Mouse (Mus musculus) liver, embryonic 15.5 days (tissue): ENCODE data around the gene Dcaf11. TPM values are rescaled to one million over a fixed set of nuclear protein-coding genes. Genes with fewer than 3 reads are reported as not detected.

Source experiments
- ATAC-seq: fragments of 200-750 bp; cut with Nextera tagmentation; 2 replicates; pipeline ENCODE4 v1.8.0; 2017; ENCODE audit warnings: moderate number of reproducible peaks, mild to moderate bottlenecking, moderate library complexity; ENCODE audit not compliant: insufficient read depth
- H3K27ac ChIP-seq: fragments of 300-500 bp; sonication (generic); replicated peaks from 2 replicates; pipeline ENCODE4 v1.5.1; 2015; ENCODE audit warnings: mild to moderate bottlenecking, inconsistent platforms
- H3K27me3 ChIP-seq: fragments of 300-500 bp; sonication (generic); 2 replicates; pipeline ENCODE4 v1.6.1; 2015; ENCODE audit warnings: mild to moderate bottlenecking, inconsistent platforms
- H3K36me3 ChIP-seq: fragments of 300-500 bp; sonication (generic); replicated peaks from 2 replicates; pipeline ENCODE4 v1.6.1; 2015; ENCODE audit warnings: moderate library complexity, mild to moderate bottlenecking, inconsistent platforms
- H3K4me1 ChIP-seq: fragments of 300-500 bp; sonication (generic); replicated peaks from 2 replicates; pipeline ENCODE4 v1.6.1; 2015; ENCODE audit warnings: inconsistent platforms
- H3K4me2 ChIP-seq: fragments of 300-500 bp; sonication (generic); 2 replicates; pipeline ENCODE4 v1.6.1; 2015; ENCODE audit warnings: moderate library complexity, mild to moderate bottlenecking, inconsistent platforms
- H3K4me3 ChIP-seq: fragments of 300-500 bp; sonication (generic); replicated peaks from 2 replicates; pipeline ENCODE4 v1.5.1; 2015; ENCODE audit warnings: mild to moderate bottlenecking, inconsistent platforms
- H3K9ac ChIP-seq: fragments of 300-500 bp; sonication (generic); 2 replicates; pipeline ENCODE4 v1.6.1; 2015; ENCODE audit warnings: moderate library complexity, mild to moderate bottlenecking, inconsistent platforms
- H3K9me3 ChIP-seq: fragments of 300-500 bp; sonication (generic); replicated peaks from 2 replicates; pipeline ENCODE4 v1.6.1; 2016; ENCODE audit warnings: inconsistent platforms
- WGBS: fragments of 180-500 bp; shearing (Covaris S2); methylation state at CpG from one replicate; pipeline ENCODE4 v1.1.7; 2015; ENCODE audit warnings: mixed read lengths; ENCODE audit not compliant: insufficient replicate concordance; 5-methylcytosine and 5-hydroxymethylcytosine counted together
- polyA plus RNA-seq: library from polyadenylated mRNA; unstranded; fragments of >200 nt; fragmentation: Nextera tagmentation; extraction: Ambion mirVana; gene quantifications from 2 replicates; pipeline ENCODE4 v1.2.1, GENCODE M21; 2015

The Dcaf11 gene
- polyA plus RNA-seq: 57.9 and 64.1 TPM in 2 replicates

DNA sequence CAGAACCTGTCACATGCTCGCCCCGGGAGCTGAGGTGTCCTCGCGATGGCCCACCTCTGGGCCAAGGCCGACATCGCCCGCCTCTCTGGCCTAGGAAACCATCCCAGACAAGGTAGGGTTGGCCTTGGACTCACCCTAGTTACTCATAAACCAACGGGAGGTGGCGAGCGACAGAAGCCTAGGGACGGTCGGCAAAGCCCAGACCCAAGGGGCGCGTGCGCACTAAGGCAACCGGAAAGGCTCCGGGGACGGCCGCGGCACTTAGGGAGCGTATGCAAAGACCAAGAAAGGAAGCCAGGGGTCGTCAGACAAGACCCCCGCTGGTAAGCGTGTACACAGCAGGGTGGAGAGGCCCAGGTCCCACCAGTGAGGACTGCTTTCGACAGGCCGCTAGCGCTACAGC lies at the start of gene Dcaf11:
Gene Dcaf11 (plus strand): TSS at position 208 of the 403 bp plus-strand sequence.
- Histone ChIP-seq H3K4me3 (peak within 1 kb of the TSS; percentile 84), H3K9me3 (no peaks in the 10 kb centered on the region), H3K27ac (peak within 1 kb of the TSS; percentile 100), H3K4me1 (peaks cover 59% of the 10 kb centered on the region), H3K36me3 (peaks cover 37% of the 10 kb centered on the region), H3K9ac (peak within 1 kb of the TSS; percentile 95), H3K27me3 (no peaks in the 10 kb centered on the region), H3K4me2 (peak within 1 kb of the TSS; percentile 71)
- WGBS: under 1% methylated on average over 27 of the region's 27 CpGs
- peak; percentile 78 for ATAC-seq

DNA sequence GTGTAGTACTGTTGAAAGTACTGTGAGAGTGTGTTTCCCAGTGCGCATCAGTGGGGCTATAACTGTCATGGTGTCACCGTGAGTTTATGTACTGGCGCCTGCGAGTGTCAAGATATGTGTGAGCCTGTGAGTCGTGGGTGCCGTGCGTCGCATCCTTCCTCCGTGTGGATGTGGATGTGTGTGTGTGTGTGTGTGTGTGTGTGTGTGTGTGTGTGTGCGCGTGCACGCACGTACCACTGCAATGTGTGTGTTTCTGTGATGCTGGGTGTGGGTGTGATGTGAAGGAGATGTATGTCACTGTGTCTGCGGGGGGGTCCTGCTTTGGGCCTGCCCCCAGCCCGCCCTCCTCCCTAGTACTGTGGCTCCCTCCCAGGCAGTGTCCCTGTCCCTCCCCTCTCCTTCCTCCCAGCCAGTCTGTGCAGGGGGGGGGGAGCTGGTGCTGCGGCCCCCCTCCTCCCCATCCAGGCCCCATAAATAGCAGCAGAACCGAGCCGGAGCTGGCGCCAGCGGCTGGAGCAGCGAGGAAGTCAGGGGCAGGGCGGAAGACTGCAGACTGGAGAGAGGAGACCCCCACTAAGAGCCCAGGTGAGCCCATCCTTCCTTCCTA lies 49.6 kb upstream of the Dcaf11 start, which contains the start of gene Cpne6:
Gene Cpne6 (plus strand): TSS at position 321 of the 607 bp plus-strand sequence.
- Histone ChIP-seq H3K9me3 (no peaks in the 10 kb centered on the region), H3K36me3 (no peaks in the 10 kb centered on the region), H3K9ac (no peak within 1 kb of the TSS), H3K4me1 (peaks cover 12% of the 10 kb centered on the region; the same call in 1 of the 2 replicates), H3K27ac (no peak within 1 kb of the TSS), H3K4me3 (no peak within 1 kb of the TSS), H3K4me2 (no peak within 1 kb of the TSS), H3K27me3 (peaks cover 67% of the 10 kb centered on the region)
- WGBS: 50% methylated on average over 22 of the region's 22 CpGs
- ATAC-seq: no peak

DNA sequence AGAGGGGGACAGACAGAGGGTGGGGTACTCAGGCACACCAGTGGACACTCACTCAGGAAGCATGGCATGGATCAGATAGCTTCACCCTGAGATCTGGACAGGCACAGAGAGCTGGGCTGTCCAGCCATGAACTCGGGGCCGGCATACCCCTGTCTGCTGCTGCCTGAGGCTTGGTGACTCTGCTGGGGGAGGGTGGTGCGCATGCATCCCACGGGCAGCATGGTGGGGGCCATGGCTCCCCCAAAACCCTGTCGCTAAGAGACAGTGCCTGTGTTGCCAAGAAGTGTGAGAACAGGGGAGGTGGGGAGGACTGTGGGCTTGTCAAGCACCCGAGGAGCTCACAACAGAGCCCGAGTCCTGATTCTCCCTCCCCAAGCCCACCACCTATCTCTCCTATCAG lies 48.8 kb upstream of the Dcaf11 start:
- Histone ChIP-seq H3K4me3 (no peak overlapping the region), H3K36me3 (no peaks in the 10 kb centered on the region), H3K4me2 (no peak overlapping the region), H3K27me3 (peaks cover 75% of the 10 kb centered on the region), H3K27ac (no peak overlapping the region), H3K4me1 (peaks cover 12% of the 10 kb centered on the region; the same call in 1 of the 2 replicates), H3K9me3 (no peaks in the 10 kb centered on the region), H3K9ac (no peak overlapping the region)
- WGBS: 35% methylated on average over 7 of the region's 7 CpGs
- ATAC-seq: no peak

DNA sequence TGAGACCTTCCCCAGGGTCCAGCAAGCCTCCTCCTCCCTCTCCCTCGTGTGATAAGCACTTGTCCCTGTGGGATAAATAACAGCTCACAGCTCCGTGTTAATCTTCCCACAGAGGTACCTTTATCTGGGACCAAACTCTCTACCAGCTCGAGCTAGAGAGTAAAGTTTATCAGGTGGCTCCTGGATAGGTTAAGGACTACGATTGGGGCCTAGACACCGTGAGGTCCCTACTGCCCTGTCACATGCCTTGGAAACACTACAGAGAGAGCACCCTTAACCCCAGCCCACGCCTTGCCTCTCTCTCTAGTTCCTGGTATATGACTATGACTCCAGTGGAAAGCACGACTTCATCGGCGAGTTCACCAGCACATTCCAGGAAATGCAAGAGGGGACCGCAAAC lies 45.9 kb upstream of the Dcaf11 start:
- H3K4me1 ChIP-seq: peaks cover 12% of the 10 kb centered on the region; the same call in 1 of the 2 replicates
- WGBS: 24% methylated on average over 10 of the region's 10 CpGs
- H3K4me2 ChIP-seq: no peak overlapping the region
- no peak overlapping the region for H3K4me3 ChIP-seq
- H3K36me3 ChIP-seq: no peaks in the 10 kb centered on the region
- H3K27me3 ChIP-seq: peaks cover 93% of the 10 kb centered on the region
- no peak overlapping the region for H3K27ac ChIP-seq
- H3K9ac ChIP-seq: no peak overlapping the region
- no peaks in the 10 kb centered on the region for H3K9me3 ChIP-seq
- ATAC-seq: peak; percentile 58

DNA sequence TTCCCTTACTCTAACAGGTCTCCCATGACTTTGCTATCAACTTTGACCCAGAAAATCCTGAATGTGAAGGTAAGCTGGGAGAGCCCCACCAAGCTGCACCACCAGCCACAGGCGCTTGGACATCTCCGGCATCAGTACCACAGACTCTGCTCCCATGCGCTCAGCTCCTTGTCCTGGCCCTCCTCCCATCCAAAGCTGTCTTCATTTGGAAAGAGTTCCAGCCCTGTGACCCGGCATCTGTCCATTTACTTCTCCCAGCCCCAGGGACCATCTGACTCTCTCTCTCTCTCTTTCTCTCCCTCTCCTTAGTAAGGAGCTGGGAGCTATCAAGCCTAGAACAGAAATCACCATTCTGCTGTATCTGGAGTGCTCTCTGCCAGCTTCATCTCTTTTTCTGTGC lies 44.0 kb upstream of the Dcaf11 start:
- H3K9me3 ChIP-seq: no peaks in the 10 kb centered on the region
- no peak overlapping the region for H3K9ac ChIP-seq
- H3K27me3 ChIP-seq: peaks cover 95% of the 10 kb centered on the region
- no peak overlapping the region for H3K4me3 ChIP-seq
- H3K4me2 ChIP-seq: no peak overlapping the region
- ATAC-seq: no peak
- WGBS: 87% methylated on average over 4 of the region's 4 CpGs
- no peak overlapping the region for H3K27ac ChIP-seq
- peaks cover 19% of the 10 kb centered on the region for H3K4me1 ChIP-seq
- no peaks in the 10 kb centered on the region for H3K36me3 ChIP-seq

DNA sequence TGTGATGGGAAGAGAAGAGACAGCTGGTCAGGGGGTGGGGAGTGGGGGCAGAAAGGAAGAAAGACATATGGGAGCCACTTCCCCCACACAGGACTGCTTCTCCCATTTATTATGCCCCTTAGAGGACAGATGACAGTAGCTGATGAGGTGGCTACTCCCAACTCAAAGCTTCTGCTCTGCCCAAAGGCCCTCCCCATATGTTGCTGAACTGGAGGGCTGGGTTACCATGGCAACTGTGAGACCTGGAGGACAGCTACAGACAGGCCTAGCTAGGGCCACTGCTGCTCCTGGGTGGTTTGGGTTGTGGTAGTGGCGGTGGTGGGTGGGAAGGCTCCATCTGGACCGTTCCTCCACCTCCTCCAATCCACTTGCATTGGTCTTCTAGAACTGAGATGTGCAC lies 40.9 kb upstream of the Dcaf11 start:
- Histone ChIP-seq H3K9me3 (no peaks in the 10 kb centered on the region), H3K4me3 (no peak overlapping the region), H3K4me2 (no peak overlapping the region), H3K9ac (no peak overlapping the region), H3K27me3 (peaks cover 95% of the 10 kb centered on the region), H3K27ac (no peak overlapping the region), H3K4me1 (peaks cover 15% of the 10 kb centered on the region), H3K36me3 (no peaks in the 10 kb centered on the region)
- ATAC-seq: no peak
- 54% methylated on average over 2 of the region's 2 CpGs for WGBS

DNA sequence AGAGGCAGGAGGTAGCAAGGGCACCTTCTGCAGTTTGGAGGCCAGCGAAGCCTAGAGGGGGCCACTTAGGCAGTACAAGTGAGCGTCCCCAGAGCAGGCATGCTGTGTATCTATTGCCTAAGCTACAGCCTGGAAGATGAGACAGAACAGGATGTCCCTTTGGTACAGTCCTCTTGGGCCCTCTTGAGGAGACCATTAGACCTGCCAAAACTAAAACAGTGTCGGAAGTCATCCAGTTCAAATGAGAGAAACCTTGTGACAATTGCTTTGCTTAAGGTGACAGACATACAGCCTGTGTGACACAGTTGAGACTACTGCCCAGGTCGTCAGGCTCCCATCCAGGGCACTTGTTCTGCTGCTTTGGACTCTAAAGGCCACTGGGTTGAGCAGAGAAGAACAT lies 40.2 kb upstream of the Dcaf11 start:
- H3K27ac ChIP-seq: no peak overlapping the region
- WGBS: 46% methylated on average over 4 of the region's 4 CpGs
- no peaks in the 10 kb centered on the region for H3K9me3 ChIP-seq
- no peak overlapping the region for H3K4me3 ChIP-seq
- peaks cover 97% of the 10 kb centered on the region for H3K27me3 ChIP-seq
- no peaks in the 10 kb centered on the region for H3K36me3 ChIP-seq
- H3K4me1 ChIP-seq: peaks cover 12% of the 10 kb centered on the region
- ATAC-seq: no peak
- no peak overlapping the region for H3K9ac ChIP-seq
- no peak overlapping the region for H3K4me2 ChIP-seq

DNA sequence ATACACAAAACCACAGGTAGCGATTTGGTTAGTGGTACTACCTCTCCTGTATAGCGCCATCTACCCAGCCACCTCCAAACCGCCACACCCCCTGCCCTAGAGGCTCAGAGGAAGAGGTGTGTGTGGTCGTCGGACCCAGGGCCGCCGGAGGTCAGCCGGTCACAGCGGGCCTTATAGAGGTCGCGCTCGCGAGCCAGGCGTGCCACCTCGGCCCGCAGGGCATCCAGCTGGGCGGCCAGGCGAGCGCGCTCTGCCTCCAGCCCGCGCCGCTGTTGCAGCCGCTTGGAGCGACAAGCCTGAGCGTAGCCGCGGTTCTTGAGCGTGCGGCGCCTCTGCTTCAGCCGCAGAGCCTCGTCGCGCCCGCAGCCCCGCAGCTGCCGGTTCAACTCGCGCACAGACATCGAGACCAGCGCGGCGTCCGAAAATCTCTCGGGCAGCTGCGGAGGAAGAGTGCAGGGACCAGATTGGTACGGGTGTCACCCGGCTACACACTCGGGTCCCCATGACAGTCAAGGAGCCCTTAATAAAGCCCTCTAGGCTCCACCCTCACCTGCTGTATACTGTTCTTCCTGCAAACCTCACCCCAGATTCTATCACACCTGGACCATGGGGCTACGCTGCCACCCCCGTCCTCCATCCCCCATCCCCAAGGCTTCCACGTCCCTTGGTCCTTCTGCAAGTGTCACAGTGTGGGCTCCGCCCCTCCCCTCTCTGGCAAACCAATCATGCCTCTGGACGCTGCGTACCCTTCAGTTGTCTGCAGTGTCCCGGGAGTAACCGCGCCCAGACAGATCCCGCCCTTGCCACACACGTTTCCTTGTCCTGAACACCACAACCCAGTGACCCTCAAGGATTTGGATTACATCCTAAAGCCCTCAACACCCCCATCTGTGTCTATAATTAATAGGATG lies 39.1 kb upstream of the Dcaf11 start:
- Histone ChIP-seq H3K36me3 (no peaks in the 10 kb centered on the region), H3K27me3 (peaks cover 99% of the 10 kb centered on the region), H3K27ac (no peak overlapping the region), H3K9me3 (no peaks in the 10 kb centered on the region), H3K4me1 (peaks cover 13% of the 10 kb centered on the region), H3K4me2 (peak overlapping the region; percentile 68), H3K9ac (no peak overlapping the region), H3K4me3 (peak overlapping the region; percentile 45)
- no peak for ATAC-seq
- WGBS: 2% methylated on average over 61 of the region's 61 CpGs

DNA sequence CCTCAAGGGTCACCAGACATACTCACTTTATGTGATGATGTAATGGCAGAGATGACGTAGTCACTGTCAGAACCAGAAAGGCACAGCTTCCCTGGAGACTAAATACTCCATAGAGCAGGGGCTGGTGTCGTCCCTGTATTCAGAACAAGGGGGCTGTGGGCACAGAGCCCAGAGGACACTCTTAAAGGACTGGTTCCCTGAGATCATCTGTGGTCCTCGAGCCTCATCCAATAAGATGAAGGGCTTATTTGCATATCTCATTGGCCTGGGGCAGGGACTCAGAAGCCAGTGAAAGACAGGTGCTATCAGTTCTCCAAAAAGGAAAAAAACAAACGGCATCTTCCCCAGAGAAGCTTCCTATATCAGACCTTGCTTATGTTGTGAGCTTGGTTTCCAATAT lies 35.7 kb upstream of the Dcaf11 start:
- ATAC-seq: no peak
- 35% methylated on average over 4 of the region's 4 CpGs for WGBS
- no peak overlapping the region for H3K9ac ChIP-seq
- H3K9me3 ChIP-seq: no peaks in the 10 kb centered on the region
- no peak overlapping the region for H3K4me2 ChIP-seq
- peaks cover 80% of the 10 kb centered on the region for H3K27me3 ChIP-seq
- no peaks in the 10 kb centered on the region for H3K36me3 ChIP-seq
- peaks cover 13% of the 10 kb centered on the region for H3K4me1 ChIP-seq
- H3K4me3 ChIP-seq: no peak overlapping the region
- H3K27ac ChIP-seq: no peak overlapping the region

DNA sequence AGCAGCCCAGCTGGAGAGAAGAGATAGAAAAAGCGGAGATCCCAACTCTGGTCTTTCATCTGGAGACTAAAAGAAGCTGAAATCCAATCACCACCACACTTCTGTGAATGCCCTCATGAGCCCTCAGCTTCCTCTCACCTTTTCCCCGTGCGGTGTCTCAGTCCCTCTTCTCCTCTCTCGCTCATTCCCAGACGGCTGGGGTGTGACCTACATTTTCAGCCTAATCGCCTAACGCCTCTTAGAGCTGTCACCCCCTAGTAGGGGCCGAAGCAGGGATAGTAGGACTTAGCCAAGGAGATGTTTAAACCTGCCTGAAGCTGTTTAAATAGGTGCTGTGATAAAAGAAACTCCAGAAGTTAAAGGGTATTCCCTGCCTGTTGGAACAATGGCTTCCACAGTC lies 35.0 kb upstream of the Dcaf11 start, which contains the start of gene Nrl:
Gene Nrl (minus strand): TSS at position 197 of the 400 bp plus-strand sequence.
- Histone ChIP-seq H3K4me2 (no peak within 1 kb of the TSS), H3K27ac (no peak within 1 kb of the TSS), H3K9ac (no peak within 1 kb of the TSS), H3K4me3 (no peak within 1 kb of the TSS), H3K27me3 (peaks cover 80% of the 10 kb centered on the region), H3K36me3 (no peaks in the 10 kb centered on the region), H3K9me3 (no peaks in the 10 kb centered on the region), H3K4me1 (peaks cover 13% of the 10 kb centered on the region)
- no peak for ATAC-seq
- 20% methylated on average over 8 of the region's 8 CpGs for WGBS

DNA sequence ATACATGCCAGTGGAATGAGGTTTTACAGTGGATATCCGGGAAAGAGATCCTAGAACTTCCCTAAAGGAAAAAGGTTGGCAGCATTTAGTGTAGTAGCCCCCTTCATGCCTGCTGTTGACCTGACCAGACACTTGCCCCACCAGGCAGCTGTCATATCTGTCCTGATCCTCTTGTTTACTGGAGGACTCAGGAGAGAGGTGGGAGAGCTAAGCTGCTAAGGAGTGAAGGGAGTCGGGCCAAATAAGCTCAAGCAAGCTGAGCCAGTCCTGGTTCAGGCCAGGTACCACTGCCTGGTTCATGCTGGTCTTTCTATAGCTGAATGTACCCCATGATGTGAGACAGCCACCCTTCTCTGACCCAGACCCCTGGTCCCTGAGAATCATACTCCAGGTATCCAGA lies 33.1 kb upstream of the Dcaf11 start:
- H3K4me3 ChIP-seq: no peak overlapping the region
- no peak overlapping the region for H3K4me2 ChIP-seq
- no peaks in the 10 kb centered on the region for H3K36me3 ChIP-seq
- H3K9ac ChIP-seq: no peak overlapping the region
- H3K27me3 ChIP-seq: peaks cover 71% of the 10 kb centered on the region
- H3K4me1 ChIP-seq: 0 out of 2 replicates have a peak, but pooled peaks cover 3% of the 10 kb centered on the region
- no peak for ATAC-seq
- H3K9me3 ChIP-seq: no peaks in the 10 kb centered on the region
- H3K27ac ChIP-seq: no peak overlapping the region
- 61% methylated on average over 2 of the region's 2 CpGs for WGBS
